Mouse (Mus musculus): Measurements from ENCODE around the gene Npcd. TPM values are rescaled to one million over a fixed set of nuclear protein-coding genes. Genes with fewer than 3 reads are reported as not detected.

Npcd gene
- under 1 TPM in 1 of 2 experiments, not detected in 1; 0.55 TPM for total RNA-seq (2021)
- long read RNA-seq, experiment 1, partial matches to known transcripts = 0 of 2 reads
- long read RNA-seq, experiment 1, other reads (novel, unspliced or antisense) = 2 of 2 reads
- long read RNA-seq, experiment 2, partial matches to known transcripts = 0 of 1 reads
- long read RNA-seq, experiment 2, other reads (novel, unspliced or antisense) = 1 of 1 reads

- peak; percentile 94 for DNase-seq (ENCODE audit: low spot score)
These were observed at the start of gene Npcd, which contains the start of gene Cbx6 for GRCm38 (mm10) chr15:79834130-79834880. Npcd (minus strand) TSS chr15:79834237. Cbx6 (minus strand) TSS chr15:79834688.

GRCm38 (mm10) chr15:79883352-79883822 lies 49.4 kb upstream of the Npcd start:
- DNase-seq (ENCODE audit: low spot score) = peak; percentile 91

- no peak for DNase-seq (ENCODE audit: low spot score)
These were observed 48.7 kb upstream of the Npcd start for GRCm38 (mm10) chr15:79882623-79883267.

GRCm38 (mm10) chr15:79880477-79880876 lies 46.4 kb upstream of the Npcd start:
- no peak for DNase-seq (ENCODE audit: low spot score)

DNA sequence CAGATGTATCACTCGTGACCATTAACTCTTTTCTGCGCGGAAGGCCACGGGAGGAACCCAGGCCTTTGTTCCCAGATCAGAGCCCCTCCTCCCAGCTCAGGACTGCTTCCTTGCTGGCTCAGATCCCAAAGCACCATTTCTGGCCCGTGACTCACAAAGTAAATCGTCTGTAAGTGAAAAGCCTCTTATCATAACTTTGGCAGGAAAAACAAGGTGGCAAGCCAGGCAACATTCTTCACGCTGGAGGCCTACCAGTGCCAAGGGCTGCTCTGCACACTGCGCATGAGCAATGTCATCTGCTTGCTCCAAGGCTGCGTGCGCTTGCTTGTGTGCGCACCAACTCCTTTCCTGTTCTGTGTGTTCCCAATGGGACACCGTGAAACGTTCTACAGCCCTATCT lies 45.3 kb upstream of the Npcd start:
- DNase-seq (ENCODE audit: low spot score) = peak; percentile 59

DNA sequence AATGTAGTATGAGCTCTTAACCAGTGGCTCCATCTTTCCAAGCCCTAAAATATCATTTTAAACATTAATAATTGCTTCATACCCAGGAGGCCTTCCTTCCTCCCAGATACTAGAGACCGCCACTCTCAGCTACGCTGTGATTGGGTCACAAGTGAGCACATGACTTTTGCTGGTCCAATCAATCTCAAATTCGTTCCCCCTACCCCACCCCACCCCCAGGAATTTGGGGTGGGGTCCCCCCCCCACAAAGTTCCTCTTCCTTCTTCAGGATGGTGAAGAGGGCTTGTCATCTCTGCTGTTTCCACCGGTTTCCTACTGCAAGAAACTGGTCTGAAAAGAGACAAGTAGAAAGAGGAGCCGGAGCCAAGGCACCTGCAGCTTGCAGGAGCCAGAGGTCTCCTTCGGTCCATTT lies 44.7 kb upstream of the Npcd start:
- DNase-seq (ENCODE audit: low spot score) = peak; percentile 13

DNA sequence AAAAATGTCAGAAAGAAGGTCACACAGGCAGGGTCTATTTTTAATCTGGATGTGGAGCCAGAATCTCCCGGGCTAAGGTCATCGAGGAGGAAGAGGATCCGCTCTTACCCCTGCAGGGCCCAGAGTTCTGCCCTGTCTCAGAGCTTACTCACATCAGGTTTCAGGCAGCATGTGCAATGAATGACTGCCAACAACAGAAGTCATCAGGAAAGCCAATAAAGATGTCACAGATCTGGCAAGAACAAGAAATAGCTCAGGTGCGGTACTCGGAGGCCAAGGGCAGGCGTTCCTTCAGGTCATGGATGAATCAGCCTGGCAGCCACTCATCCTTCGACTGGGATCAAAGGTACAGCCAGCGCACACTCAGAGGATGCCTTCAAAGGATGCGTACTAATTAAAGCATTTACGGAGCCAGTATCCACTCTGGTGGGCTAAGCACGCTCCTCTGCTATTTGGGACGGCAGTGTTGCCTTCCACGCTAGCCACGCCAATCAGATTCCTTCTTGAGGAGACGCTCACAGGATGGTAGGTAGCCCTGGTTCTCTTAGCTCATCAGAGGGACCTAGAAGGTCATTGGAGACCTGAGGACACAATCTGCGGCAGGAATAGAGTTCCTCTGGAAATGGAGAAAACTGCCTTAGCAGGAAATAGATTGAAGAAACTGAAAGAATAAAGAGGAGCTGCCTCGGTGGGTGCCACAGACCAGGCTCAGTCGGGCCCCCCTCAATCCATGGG lies 41.4 kb upstream of the Npcd start:
- no peak for DNase-seq (ENCODE audit: low spot score)

DNA sequence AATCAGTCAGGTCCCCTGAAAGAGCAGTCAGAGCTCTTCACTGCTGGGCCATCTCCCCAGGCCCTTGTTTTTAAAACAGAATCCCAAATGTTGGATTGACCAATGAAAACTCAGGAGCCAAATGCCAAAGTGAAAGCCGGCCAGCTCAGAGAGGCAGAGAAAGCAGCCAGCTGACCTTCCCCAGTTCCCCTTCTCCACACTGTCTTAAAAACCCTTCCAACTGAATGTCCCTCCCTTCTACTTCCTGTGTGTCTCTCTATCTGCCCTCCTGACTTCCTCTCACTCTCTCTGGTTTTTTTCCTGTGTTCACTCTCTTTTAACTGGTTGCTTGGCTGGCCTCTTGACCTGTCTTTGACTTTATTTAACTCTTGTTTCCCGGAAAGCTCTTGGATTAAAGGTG lies 40.0 kb upstream of the Npcd start:
- no peak for DNase-seq (ENCODE audit: low spot score)

DNA sequence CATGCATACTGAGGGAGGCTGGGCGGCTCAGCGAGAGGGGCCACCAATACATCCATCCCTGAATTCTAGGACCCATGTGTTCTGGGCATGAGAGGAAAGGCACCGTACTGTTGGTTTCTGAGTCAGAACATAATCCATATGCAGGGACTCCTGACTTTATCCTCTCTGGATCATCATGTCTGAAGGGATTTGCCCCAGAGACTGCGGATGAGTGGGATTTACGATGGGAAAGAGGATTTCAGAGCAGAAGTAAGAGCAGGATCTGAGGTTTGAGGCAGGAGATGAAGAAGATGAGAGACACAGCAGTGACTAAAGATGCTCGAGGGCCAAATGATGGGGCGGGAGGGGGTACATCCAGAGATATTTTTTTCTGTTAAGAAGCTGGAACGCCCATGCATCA lies 39.5 kb upstream of the Npcd start:
- DNase-seq (ENCODE audit: low spot score) = no peak

DNA sequence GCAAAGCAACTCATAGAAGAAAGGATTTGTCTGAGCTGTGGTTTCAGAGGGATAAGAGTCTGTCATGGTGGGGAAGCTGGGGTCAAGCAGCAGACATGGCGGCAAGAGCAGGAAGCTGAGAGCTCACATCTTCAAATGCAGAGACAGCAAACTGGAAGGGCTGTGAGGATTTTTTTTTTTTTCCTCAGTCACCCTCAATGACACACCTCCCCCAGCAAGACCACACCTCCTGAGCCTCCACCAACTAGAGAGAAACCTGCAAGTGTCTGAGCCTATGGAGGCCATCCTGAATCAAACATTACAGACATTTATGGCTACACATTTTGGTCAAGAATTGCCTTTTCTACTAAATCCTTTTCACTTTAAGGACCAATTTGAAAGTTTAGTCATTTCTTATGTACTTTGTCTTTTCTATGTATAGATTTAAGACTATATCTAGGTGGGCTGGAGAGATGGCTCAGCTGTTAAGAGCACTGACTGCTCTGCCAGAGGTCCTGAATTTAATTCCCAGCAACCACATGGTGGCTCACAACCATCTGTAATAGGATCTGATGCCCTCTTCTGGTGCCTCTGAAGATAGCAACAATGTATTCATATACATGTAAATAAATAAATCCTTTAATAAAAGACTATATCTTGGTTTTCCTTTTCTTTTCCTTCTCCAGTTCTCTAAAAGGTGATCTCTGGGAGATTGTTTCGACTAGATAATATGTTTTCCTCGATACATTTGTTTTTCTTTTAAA lies 33.4 kb upstream of the Npcd start:
- no peak for DNase-seq (ENCODE audit: low spot score)

GRCm38 (mm10) chr15:79859821-79860220 lies 25.8 kb upstream of the Npcd start:
- DNase-seq (ENCODE audit: low spot score) = no peak

- DNase-seq (ENCODE audit: low spot score) = no peak
These were observed 24.9 kb upstream of the Npcd start for GRCm38 (mm10) chr15:79858979-79859378.

- no peak for DNase-seq (ENCODE audit: low spot score)
These were observed 16.1 kb upstream of the Npcd start for GRCm38 (mm10) chr15:79850143-79850542.

- peak; percentile 51 for DNase-seq (ENCODE audit: low spot score)
These were observed 13.1 kb upstream of the Npcd start for GRCm38 (mm10) chr15:79847100-79847499.

GRCm38 (mm10) chr15:79845986-79846385 lies 11.9 kb upstream of the Npcd start:
- DNase-seq (ENCODE audit: low spot score) = no peak

DNA sequence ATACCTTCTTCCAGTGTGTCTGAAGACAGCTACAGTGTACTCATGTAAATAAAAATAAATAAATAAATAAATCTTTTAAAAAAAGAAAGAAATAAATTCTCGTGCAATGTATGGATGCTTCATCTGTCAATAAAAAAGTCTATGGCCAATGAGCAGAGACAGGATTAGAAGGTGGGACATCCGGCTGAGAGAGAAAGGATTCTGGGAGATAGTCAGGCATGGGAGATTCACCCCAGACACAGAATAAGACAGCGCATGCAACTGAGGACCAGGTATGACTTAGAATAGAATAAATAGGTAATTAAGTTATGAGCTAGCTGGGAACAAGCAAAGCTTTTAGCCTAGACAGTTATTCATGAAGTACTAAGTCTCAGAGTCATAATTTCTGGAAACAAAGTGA lies 8.9 kb upstream of the Npcd start:
- DNase-seq (ENCODE audit: low spot score) = no peak

DNA sequence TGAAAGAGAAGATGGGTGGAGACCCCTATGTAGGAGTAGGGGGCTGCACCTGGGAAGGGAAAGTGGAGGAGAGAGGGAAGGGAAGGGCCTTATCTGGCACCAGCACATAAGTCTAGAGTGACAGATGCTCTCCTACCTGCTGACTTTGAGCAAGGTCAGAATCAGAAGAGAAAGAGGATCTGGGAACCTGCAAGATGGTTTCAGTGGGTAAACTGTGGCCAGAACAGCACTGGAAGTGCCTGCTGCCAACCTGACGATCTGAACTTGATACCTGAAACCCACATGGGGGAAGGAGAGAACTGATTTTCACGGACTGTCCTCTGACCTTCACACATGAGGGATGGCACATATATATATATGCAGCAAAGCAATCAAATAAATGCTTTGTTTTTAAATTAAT lies 6.2 kb upstream of the Npcd start:
- no peak for DNase-seq (ENCODE audit: low spot score)

DNA sequence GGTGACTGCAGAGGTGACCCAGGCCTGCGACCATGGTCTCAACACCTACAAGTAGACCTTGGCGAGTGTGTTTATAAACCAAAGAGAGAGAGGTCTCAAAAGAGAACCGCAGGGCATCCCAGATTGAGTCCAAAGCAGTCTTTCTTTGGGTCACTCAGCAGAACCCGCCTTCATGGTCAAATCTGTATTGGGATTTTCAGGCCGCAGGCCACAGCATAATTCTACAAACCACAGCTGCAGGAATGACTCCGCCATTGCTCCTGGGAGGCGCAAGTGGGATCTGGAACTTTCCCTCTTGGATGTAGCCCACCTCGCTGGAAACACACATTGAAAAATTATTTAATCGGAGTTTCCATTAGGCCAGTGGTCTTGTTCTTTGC lies 834 bp upstream of the Npcd start:
- DNase-seq (ENCODE audit: low spot score) = no peak

DNA sequence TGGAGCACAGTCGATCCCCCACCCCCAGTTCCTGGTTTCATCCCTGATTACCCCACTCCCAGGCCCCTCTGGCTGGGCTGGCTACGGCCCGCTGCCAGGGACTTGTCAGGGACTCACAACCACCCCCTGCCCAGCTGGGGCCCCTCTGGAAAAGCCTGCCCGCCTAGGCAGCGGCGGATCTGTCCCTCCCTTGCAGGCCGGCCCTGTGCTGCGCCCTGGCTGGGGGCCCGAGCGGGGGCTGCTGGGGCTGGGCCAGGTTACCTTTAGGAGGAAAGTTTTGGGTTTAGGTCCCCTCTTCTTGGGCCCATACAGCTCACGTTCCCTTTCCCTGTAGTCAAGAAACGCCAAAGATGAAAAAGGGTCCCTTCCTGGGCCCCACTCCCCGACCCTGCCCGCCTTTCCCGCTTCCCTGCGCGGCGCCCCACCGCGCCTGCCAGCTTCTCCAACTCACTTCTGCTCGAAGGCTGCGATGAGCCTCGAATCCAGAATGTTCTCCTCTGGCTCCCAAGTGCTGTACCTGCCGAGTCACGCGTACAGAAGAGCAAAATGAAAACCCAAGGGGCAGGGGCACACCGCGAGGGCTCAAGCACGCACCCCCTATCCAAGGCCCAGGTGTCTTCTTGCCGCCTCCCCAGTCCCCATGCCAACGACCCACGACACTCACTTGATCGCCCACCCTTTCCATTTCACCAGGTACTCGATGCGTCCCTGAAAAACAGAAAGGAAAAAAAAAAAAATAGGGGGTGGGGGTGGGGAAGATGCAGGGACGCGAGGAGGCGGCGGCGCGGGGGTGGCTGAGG lies 586 bp downstream of the Npcd start:
- DNase-seq (ENCODE audit: low spot score) = no peak

Measured in gastrocnemius, adult 18-20 months (tissue).